Mouse (Mus musculus) adrenal gland, postnatal 25 days (tissue): Measurements from ENCODE around the gene 4933407L21Rik. TPM values are rescaled to one million over a fixed set of nuclear protein-coding genes. Genes with fewer than 3 reads are reported as not detected.
A peak's percentile ranks its signal among the peaks of the same experiment; 100 is the strongest.

Source experiments
- DNase-seq: peaks from one replicate; pipeline ENCODE4 v3.0.0; 2021; ENCODE audit warnings: mixed read lengths
- long read RNA-seq: library from polyadenylated mRNA; stranded (forward); transcript quantifications from one replicate; pipeline ENCODE4 v2.0.0, GENCODE M21; 2021
- total RNA-seq: library from RNA; stranded (reverse); gene quantifications from 2 replicates; pipeline ENCODE4 v1.2.3, GENCODE M21; 2021

4933407L21Rik gene
- 0.27 TPM in 1 of 2 replicates, not detected in the other for total RNA-seq
- long read RNA-seq = 0 reads

DNA sequence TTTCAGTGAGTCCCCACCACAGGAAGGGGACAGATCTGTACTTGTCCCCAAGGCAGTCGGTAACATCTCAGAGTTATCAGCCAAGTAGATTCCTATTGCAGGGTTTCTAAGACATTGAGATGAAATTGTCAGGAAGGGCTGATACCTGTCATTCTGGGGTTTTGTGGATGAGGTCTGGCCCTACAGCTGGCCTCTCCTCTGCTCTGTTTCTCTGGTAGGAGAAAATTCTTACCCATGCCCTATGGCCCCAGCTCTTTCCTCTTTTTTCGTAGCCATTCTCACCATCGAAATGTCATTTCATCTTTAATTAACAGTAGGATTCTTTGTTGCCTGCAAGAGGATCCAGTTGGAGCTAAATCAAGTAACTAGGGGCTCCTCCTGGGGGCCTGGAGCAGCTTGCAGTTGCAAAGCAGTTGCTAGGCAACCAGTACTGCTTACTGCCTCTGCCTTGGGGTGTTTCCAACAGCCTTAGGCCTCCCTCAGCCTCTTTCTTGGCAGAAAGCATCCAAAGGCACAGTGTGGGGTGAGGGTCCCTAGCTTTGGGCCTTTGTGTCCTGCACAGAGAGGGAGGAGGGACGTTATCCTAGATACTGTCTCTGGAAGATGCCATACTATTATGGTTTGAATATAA, at the start of gene 4933407L21Rik:
Gene 4933407L21Rik, plus strand, starts transcription at position 427 of the 631 bp plus-strand sequence.
- DNase-seq = no peak

GRCm38 (mm10) chr1:85882003-85882402, 46.3 kb upstream of the 4933407L21Rik start:
- no peak for DNase-seq

GRCm38 (mm10) chr1:85887221-85887620, 41.1 kb upstream of the 4933407L21Rik start:
- DNase-seq = no peak

GRCm38 (mm10) chr1:85894231-85894747, 34.0 kb upstream of the 4933407L21Rik start, which contains the start of gene Itm2c:
Gene Itm2c, plus strand, starts transcription at chr1:85894281.
- DNase-seq = peak; percentile 95

DNA sequence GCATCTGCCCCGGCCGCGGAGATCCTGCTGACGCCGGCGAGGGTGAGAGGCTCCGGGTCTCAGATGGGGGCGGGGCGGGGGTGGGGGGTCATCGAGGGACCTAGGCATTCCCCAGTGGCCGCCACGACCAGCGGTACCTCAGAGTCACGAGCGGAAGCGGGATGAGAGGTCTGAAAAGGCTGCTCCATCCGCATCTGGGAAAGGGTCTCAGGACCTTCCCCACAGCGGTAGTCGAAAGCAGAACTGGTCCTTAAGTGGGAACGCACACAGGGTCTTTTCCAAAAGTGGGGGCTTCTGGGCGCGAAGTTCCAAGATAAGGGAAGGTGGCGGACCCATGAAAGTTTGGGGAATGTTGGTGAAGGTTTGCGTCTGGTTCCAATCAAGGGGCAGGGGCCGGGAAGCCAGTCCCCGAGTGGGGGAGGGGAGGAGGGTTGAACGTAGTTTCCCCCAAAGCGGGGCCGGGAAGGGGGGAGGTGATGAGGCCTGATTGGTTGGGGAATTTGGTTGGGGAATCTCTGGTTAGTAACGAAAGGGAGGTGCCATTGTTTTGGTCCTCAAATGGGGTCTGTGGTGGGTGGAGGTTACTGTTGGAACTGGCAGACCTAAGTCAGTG, 33.4 kb upstream of the 4933407L21Rik start:
- peak; percentile 44 for DNase-seq

DNA sequence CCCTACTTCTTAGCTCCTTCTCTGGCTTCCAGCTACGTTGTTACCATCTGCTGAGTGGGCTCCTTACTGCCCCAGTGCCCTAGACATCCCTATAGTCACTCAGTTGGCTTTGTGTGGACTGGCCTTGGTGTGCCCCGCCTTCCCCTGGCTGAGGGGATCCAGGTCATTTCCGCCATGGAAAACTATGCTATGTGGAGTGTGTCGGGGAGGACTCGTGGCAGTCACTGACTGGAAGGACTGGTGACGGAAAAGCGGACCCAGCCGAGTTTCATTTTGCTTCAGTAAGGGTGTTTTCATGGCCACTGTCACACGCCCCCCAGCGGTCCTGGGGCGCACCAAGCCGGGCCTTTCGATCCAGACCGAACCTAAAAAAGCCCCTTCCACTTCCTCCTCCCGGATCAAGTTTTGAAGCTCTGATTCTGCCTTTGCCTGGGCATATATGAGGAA, 32.9 kb upstream of the 4933407L21Rik start:
- peak; percentile 59 for DNase-seq

DNA sequence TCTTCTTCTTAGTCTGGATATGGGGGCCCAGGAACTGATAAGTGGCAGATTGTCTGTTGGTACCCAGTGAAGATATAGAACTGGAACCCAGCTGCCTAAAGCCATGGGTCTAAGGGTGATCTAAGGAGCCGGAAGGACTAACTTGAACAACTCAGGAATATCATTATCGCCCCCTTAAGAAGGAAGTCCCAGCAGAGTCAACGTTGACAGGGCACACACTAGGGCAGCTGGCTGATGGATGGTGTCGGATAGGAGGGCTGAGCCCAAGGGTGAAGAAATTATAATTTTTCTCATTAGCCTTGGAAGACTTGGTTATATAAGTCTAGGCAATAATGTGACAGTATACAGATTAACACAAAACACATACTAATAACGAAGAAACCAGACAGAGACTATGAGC, 32.2 kb upstream of the 4933407L21Rik start:
- DNase-seq = no peak

- DNase-seq = peak; percentile 24
Measured at GRCm38 (mm10) chr1:85896781-85897700, 31.2 kb upstream of the 4933407L21Rik start.

GRCm38 (mm10) chr1:85897901-85898760, 30.2 kb upstream of the 4933407L21Rik start:
- DNase-seq = no peak

GRCm38 (mm10) chr1:85898761-85899387, 29.4 kb upstream of the 4933407L21Rik start:
- no peak for DNase-seq

- no peak for DNase-seq
Measured at GRCm38 (mm10) chr1:85899388-85899761, 28.9 kb upstream of the 4933407L21Rik start.

DNA sequence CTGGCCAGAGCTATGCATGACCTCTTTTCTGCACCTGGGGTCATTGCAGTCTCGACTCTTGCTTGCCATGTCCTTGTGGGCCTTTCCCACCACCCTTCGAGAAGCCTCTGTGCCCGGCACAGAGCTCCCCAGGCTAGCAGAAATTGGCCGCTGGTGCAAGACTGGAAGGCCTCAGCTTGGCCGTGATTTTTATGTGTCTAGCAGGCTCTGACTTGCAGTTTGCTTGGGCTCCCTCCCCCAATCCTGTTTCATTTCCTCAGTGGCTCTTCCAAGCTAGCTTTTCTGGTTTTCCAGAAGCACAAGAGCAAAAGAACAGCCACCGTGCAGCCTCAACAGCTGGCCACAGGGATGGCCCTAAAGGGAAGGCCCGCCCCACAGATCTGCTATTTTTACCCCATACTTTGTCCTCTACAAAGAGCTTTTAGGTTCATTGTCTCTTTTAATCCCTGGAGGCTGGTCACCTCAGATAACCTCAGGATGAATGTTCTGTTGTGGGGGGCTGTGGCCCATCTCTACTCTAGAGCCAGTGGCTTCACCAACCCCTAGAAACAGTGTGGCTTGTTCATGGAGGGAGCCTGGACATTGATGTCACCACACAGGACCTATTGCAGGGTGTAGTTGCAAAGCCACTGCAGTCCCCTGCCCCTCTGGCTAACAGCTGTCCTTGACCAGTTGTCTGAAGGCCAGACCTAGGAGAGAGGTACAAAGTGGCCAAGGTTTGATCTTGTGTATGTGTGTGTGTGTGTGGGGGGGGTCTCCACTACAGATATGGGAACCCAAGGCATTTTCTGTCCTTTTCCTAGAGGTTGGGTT, 27.6 kb upstream of the 4933407L21Rik start:
- DNase-seq = no peak

DNA sequence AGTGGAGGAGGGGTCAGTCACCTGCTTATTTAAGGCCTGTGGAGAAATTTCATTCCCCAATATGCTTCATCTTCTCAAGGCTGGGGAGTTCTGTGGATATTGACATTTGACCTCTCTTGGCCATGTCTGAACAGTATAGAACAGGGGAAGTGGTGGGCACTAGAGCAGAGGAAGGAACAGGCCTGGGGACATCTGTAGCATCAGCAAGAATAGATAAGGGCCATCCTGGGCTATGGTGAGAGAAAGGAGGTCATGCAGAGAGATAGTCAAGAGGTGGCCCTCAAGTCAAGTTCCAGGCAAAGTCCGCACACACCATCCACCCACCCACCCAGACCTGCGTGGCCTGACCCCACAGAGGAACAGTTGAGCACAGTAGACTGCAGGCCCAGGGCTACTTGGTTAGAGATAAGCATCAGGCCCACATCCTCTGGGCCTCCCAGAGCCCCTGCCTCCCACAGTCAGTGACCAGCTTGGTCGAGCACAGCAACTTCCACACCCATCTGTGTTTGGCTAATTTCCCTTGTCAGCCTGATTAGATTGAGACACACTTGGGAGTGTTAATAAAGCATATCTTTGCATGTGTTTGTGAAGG, 26.7 kb upstream of the 4933407L21Rik start:
- DNase-seq = no peak

GRCm38 (mm10) chr1:85902108-85902561, 26.1 kb upstream of the 4933407L21Rik start:
- peak; percentile 49 for DNase-seq

DNA sequence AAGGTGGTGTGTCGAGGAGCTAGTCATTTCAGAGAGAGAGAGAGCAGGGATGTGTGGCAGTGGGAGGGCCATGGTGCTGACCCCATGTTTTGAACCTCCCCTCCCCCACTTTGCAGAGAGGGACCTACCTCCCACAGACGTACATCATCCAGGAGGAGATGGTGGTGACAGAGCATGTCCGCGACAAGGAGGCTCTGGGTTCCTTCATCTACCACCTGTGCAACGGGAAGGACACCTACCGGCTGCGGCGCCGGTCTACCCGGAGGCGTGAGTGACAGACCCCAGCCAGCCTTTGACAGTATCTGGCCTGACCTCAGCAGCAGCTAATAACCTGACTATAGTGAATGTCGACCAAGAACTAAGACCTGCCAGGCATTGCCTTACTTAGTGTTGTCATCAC, 21.4 kb upstream of the 4933407L21Rik start:
- no peak for DNase-seq

- DNase-seq = no peak
Measured at GRCm38 (mm10) chr1:85908754-85909590, 19.3 kb upstream of the 4933407L21Rik start.

GRCm38 (mm10) chr1:85913078-85913755, 15.1 kb upstream of the 4933407L21Rik start:
- no peak for DNase-seq

DNA sequence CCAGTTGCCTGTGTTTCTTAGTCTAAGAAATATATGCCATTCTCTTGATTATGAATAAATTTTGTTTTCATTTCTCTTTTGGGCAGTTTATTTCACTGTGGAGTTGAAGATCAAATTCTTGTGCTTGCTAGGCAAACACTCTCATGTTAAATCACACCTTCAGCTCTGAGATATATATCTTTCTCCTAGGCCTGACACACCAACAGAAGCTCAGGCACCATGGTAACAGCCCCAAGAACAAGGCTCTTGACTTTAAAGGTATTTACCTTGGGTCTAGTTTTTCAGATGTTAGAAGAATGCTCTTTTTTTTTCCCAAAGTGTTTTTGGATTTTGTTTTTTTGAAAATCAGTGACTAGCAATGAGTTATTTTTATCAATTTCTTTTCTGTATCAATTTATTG, 12.4 kb upstream of the 4933407L21Rik start:
- no peak for DNase-seq
